Mouse (Mus musculus) mouse embryonic stem cell (cell line): ENCODE measurements around the gene Tmigd1.

ENCODE experiments used
- in situ Hi-C, 2 experiments: fragments of 300-500 bp; cut with MboI; formaldehyde crosslinking; loops; 1 replicate in 1 of 2; 3 replicates in 1 of 2; pipeline ENCODE4 v1.14.3; 2019 to 2020; ENCODE audit warnings: low sequenced_read_pairs in 2 of 2, low pct_unique_long_range_greater_than_20kb in 1 of 2, mixed read lengths in 1 of 2; ENCODE audit not compliant: unreplicated experiment in 1 of 2

Gene Tmigd1

DNA sequence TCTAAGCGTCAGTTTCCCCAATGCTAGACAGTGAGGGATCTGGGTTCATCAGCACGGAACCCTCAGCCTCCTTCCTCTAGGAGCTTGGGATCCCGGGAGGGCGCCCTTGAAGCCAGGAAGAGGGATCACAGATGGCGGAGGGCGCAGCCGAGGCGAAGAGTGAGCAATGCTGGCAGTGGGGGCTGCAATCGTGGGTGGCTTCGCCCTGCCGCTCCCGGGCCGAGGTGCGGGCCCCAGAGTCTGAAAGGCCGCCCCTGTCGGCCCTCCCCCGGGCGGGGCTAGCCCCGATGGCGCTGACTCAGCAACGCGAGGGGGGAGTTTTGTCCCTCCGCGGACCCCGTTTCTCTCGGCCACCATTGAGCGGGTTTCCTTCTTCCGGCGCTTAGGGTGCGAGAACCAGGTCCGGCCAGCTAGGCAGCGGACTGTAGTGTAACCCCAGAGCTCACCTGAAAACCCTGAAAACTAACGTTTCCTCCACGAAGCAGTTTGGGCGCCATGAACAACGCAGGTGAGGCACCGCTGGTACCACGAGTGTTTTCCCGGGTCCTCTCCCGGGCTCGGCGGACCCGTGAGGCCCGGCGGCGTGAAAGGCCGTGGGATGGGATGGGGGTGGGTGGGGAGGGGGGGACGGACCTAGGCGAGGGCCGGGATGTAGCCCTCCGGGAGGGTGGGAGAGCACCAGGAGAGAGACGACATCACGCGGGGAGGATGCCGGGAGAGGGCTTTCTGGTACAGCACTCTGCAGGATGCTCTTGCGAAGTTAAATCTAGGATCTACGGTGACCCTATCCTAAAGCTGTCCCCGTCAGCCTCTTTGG lies 43.6 kb downstream of the Tmigd1 start:
- in situ Hi-C loops: no loop called here

DNA sequence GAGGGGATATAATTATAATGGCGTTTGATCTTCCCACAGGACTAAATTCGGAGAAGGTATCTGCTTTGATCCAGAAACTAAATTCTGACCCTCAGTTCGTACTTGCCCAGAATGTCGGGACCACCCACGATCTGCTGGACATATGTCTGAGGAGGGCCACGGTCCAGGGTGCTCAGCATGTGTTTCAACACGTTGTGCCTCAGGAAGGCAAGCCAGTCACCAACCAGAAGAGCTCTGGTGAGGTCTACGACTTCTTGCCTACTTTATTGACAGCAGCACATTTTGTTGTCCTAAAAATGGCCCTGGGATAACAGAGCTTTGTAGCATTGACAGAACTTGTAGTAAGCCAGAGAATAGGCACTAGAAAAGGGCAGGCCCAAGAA lies 44.2 kb downstream of the Tmigd1 start:
- in situ Hi-C loops: no loop called here

DNA sequence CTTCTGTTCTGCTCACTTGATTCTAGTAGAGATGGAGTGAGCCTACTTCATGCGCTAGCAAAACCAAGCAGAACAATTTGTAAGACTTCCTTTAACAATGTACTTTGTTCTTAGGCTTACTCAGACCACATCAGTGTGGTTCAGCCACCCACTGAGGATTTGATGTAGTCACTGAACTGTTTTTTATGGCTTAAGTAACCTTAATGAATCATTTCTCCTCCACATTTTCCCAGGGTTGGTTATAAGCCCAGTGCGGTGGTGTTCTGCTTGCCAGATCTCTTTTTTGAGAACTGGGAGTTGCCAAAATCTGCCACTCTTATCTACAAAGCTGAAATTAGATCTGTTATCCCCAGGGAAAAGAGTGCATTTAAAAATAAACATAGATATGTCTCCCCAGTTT lies 51.6 kb downstream of the Tmigd1 start:
- in situ Hi-C loops: no loop called here

DNA sequence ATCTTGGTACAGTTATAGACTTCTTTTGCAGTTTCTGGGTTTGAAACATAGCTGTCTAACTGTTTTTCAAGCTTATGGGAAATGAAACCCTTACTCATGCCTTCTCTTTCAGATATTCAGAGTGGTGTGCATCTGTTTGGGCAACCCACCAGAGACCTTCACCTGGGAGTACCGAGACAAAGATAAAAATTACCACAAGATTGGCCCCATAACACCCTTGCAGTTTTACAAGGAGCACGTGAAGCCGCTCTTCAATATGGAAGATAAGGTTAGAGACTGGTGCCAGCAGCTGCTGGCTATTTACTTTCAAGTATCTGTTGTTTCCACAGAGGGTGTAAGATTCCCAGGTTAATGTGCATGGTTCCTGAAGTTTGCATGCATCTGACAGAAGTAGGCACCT lies 63.7 kb downstream of the Tmigd1 start:
- in situ Hi-C loops: no loop called here
